Mouse (Mus musculus) lung, embryonic 16.5 days (tissue): ENCODE measurements around the gene Mycbp2. TPM values are rescaled to one million over a fixed set of nuclear protein-coding genes. Genes with fewer than 3 reads are reported as not detected.

Experiments
- ATAC-seq: fragments of 200-750 bp; cut with Nextera tagmentation; 2 replicates; pipeline ENCODE4 v1.8.0; 2017; ENCODE audit warnings: low read depth, mild to moderate bottlenecking, moderate library complexity
- H3K27ac ChIP-seq: fragments of 300-500 bp; sonication (generic); 2 replicates; pipeline ENCODE4 v1.5.1; 2014; ENCODE audit warnings: mild to moderate bottlenecking, control low read depth, low read length
- H3K27me3 ChIP-seq: fragments of 300-500 bp; sonication (generic); 2 replicates; pipeline ENCODE4 v1.6.1; 2014; ENCODE audit warnings: low read depth, low read length, mixed read lengths; ENCODE audit not compliant: control insufficient read depth, insufficient read depth
- H3K36me3 ChIP-seq: fragments of 300-500 bp; sonication (generic); 2 replicates; pipeline ENCODE4 v1.6.1; 2014; ENCODE audit warnings: low read length; ENCODE audit not compliant: control insufficient read depth, insufficient read depth
- H3K4me1 ChIP-seq: fragments of 300-500 bp; sonication (generic); replicated peaks from 2 replicates; pipeline ENCODE4 v1.6.1; 2014; ENCODE audit warnings: low read length, mixed read lengths; ENCODE audit not compliant: control insufficient read depth, insufficient read depth
- H3K4me2 ChIP-seq: fragments of 300-500 bp; sonication (generic); 2 replicates; pipeline ENCODE4 v1.6.1; 2014; ENCODE audit warnings: low read depth, low read length, control low read depth
- H3K4me3 ChIP-seq: fragments of 300-500 bp; sonication (generic); 2 replicates; pipeline ENCODE4 v1.5.1; 2014; ENCODE audit warnings: mild to moderate bottlenecking, low read length, control low read depth
- H3K9ac ChIP-seq: fragments of 300-500 bp; sonication (generic); 2 replicates; pipeline ENCODE4 v1.6.1; 2014; ENCODE audit warnings: low read length, control low read depth
- H3K9me3 ChIP-seq: fragments of 300-500 bp; sonication (generic); 2 replicates; pipeline ENCODE4 v1.6.1; 2016; ENCODE audit warnings: low read length; ENCODE audit not compliant: control insufficient read depth
- WGBS: fragments of 180-500 bp; shearing (Covaris S2); extraction: QIAGEN DNeasy Blood & Tissue Kit; methylation state at CpG from one replicate; pipeline ENCODE4 v1.1.7; 2014; 5-methylcytosine and 5-hydroxymethylcytosine counted together
- polyA plus RNA-seq: library from polyadenylated mRNA; unstranded; fragments of >200 nt; fragmentation: Nextera tagmentation; extraction: Ambion mirVana; gene quantifications from 2 replicates; pipeline ENCODE4 v1.2.1, GENCODE M21; 2015

Gene Mycbp2
- polyA plus RNA-seq, 1 experiment from 2014 or later, result 14.5 TPM

GRCm38 (mm10) chr14:103233640-103234593 lies 112.7 kb downstream of the Mycbp2 start:
- Histone ChIP-seq H3K9ac (no peak overlapping the region), H3K4me3 (no peak overlapping the region), H3K27ac (no peak overlapping the region), H3K9me3 (no peaks in the 10 kb centered on the region), H3K4me1 (no peaks in the 10 kb centered on the region), H3K27me3 (no peaks in the 10 kb centered on the region), H3K36me3 (peaks cover 9% of the 10 kb centered on the region; the same call in 1 of the 2 replicates), H3K4me2 (no peak overlapping the region)
- WGBS, result 62% methylated on average over 12 of the region's 12 CpGs
- no peak for ATAC-seq

- Histone ChIP-seq H3K4me2 (no peak overlapping the region), H3K9ac (no peak overlapping the region), H3K4me3 (no peak overlapping the region), H3K9me3 (no peaks in the 10 kb centered on the region), H3K27ac (no peak overlapping the region), H3K27me3 (no peaks in the 10 kb centered on the region), H3K4me1 (no peaks in the 10 kb centered on the region), H3K36me3 (peaks cover 17% of the 10 kb centered on the region)
- 78% methylated on average over 2 of the region's 2 CpGs for WGBS
- no peak for ATAC-seq
Observed at GRCm38 (mm10) chr14:103222356-103222755, 124.3 kb downstream of the Mycbp2 start.

- H3K4me3 ChIP-seq, result no peak overlapping the region
- no peaks in the 10 kb centered on the region for H3K9me3 ChIP-seq
- H3K4me1 ChIP-seq, result no peaks in the 10 kb centered on the region
- H3K4me2 ChIP-seq, result no peak overlapping the region
- no peak overlapping the region for H3K9ac ChIP-seq
- ATAC-seq, result no peak
- no peaks in the 10 kb centered on the region for H3K27me3 ChIP-seq
- H3K27ac ChIP-seq, result no peak overlapping the region
- 78% methylated on average over 3 of the region's 3 CpGs for WGBS
- H3K36me3 ChIP-seq, result peaks cover 19% of the 10 kb centered on the region
Observed at GRCm38 (mm10) chr14:103221751-103222150, 124.9 kb downstream of the Mycbp2 start.

- H3K4me1 ChIP-seq, result no peaks in the 10 kb centered on the region
- no peak overlapping the region for H3K4me2 ChIP-seq
- no peaks in the 10 kb centered on the region for H3K9me3 ChIP-seq
- no peak overlapping the region for H3K4me3 ChIP-seq
- H3K9ac ChIP-seq, result no peak overlapping the region
- peaks cover 13% of the 10 kb centered on the region for H3K36me3 ChIP-seq
- no peak for ATAC-seq
- 83% methylated on average over 3 of the region's 3 CpGs for WGBS
- no peak overlapping the region for H3K27ac ChIP-seq
- H3K27me3 ChIP-seq, result no peaks in the 10 kb centered on the region
Observed at GRCm38 (mm10) chr14:103216331-103216730, 130.3 kb downstream of the Mycbp2 start.

- 75% methylated on average over 3 of the region's 3 CpGs for WGBS
- H3K27ac ChIP-seq, result no peak overlapping the region
- H3K9me3 ChIP-seq, result no peaks in the 10 kb centered on the region
- no peaks in the 10 kb centered on the region for H3K27me3 ChIP-seq
- no peak overlapping the region for H3K4me2 ChIP-seq
- H3K4me3 ChIP-seq, result no peak overlapping the region
- ATAC-seq, result no peak
- H3K9ac ChIP-seq, result no peak overlapping the region
- H3K36me3 ChIP-seq, result peaks cover 10% of the 10 kb centered on the region; the same call in 1 of the 2 replicates
- no peaks in the 10 kb centered on the region for H3K4me1 ChIP-seq
Observed at GRCm38 (mm10) chr14:103186658-103187057, 160.0 kb downstream of the Mycbp2 start.

GRCm38 (mm10) chr14:103186076-103186475 lies 160.5 kb downstream of the Mycbp2 start:
- Histone ChIP-seq H3K9ac (no peak overlapping the region), H3K4me2 (no peak overlapping the region), H3K4me3 (no peak overlapping the region), H3K27ac (no peak overlapping the region), H3K27me3 (no peaks in the 10 kb centered on the region), H3K36me3 (peaks cover 10% of the 10 kb centered on the region; the same call in 1 of the 2 replicates), H3K4me1 (no peaks in the 10 kb centered on the region), H3K9me3 (no peaks in the 10 kb centered on the region)
- 81% methylated on average over 4 of the region's 4 CpGs for WGBS
- ATAC-seq, result no peak

- no peak for ATAC-seq
- H3K27ac ChIP-seq, result no peak overlapping the region
- no peaks in the 10 kb centered on the region for H3K4me1 ChIP-seq
- 0 out of 2 replicates have a peak, but pooled peaks cover 4% of the 10 kb centered on the region for H3K36me3 ChIP-seq
- H3K27me3 ChIP-seq, result no peaks in the 10 kb centered on the region
- no peak overlapping the region for H3K4me2 ChIP-seq
- 87% methylated on average over 2 of the region's 2 CpGs for WGBS
- no peak overlapping the region for H3K4me3 ChIP-seq
- H3K9me3 ChIP-seq, result no peaks in the 10 kb centered on the region
- no peak overlapping the region for H3K9ac ChIP-seq
Observed at GRCm38 (mm10) chr14:103180096-103180495, 166.5 kb downstream of the Mycbp2 start.

GRCm38 (mm10) chr14:103162923-103163322 lies 183.7 kb downstream of the Mycbp2 start:
- ATAC-seq, result no peak
- no peaks in the 10 kb centered on the region for H3K27me3 ChIP-seq

GRCm38 (mm10) chr14:103155685-103156084 lies 190.9 kb downstream of the Mycbp2 start:
- peaks cover 15% of the 10 kb centered on the region for H3K36me3 ChIP-seq
- ATAC-seq, result no peak
- H3K4me1 ChIP-seq, result no peaks in the 10 kb centered on the region
- H3K9me3 ChIP-seq, result no peaks in the 10 kb centered on the region
- WGBS, result 80% methylated on average over 7 of the region's 7 CpGs
- H3K9ac ChIP-seq, result no peak overlapping the region
- no peak overlapping the region for H3K4me2 ChIP-seq
- no peak overlapping the region for H3K27ac ChIP-seq
- H3K27me3 ChIP-seq, result no peaks in the 10 kb centered on the region
- H3K4me3 ChIP-seq, result no peak overlapping the region

More at GRCm38 (mm10) chr14:103162923-103163322, 183.7 kb downstream of the Mycbp2 start:
- no peaks in the 10 kb centered on the region for H3K9me3 ChIP-seq
- H3K4me2 ChIP-seq, result no peak overlapping the region
- H3K9ac ChIP-seq, result no peak overlapping the region
- no peak overlapping the region for H3K4me3 ChIP-seq
- H3K27ac ChIP-seq, result no peak overlapping the region
- H3K36me3 ChIP-seq, result no peaks in the 10 kb centered on the region
- H3K4me1 ChIP-seq, result no peaks in the 10 kb centered on the region
- WGBS, result 52% methylated on average over 5 of the region's 5 CpGs
